Mouse (Mus musculus) cerebellum, postnatal 4 days (tissue): Measurements from ENCODE around the gene Lrrk2.
"Not testable (repeated sequence)": the region's sequence is repeated elsewhere in the genome, so short reads cannot be mapped to it uniquely, and the experiment has no call there.

ENCODE experiments used
- DNase-seq, 2 experiments: peaks; one replicate each; pipeline ENCODE4 v3.0.0; 2022; ENCODE audit warnings: low spot score in 2 of 2, mixed read lengths in 1 of 2

Gene Lrrk2

GRCm38 (mm10) chr15:91806463-91806862, 133.5 kb downstream of the Lrrk2 start:
- no peak for DNase-seq

- DNase-seq, result no peak
Observed at GRCm38 (mm10) chr15:91835319-91835718, 162.3 kb downstream of the Lrrk2 start.

GRCm38 (mm10) chr15:91837965-91838364, 165.0 kb downstream of the Lrrk2 start, which contains the start of gene Smgc:
Gene Smgc, plus strand, starts transcription at chr15:91838265.
- no peak for DNase-seq

- DNase-seq, result not testable (repeated sequence)
Observed at GRCm38 (mm10) chr15:91864130-91864529, 191.2 kb downstream of the Lrrk2 start.
